Mouse (Mus musculus) liver, adult 2 months (tissue): Measurements from ENCODE around the gene Kctd13.

Experiments
- CTCF ChIP-seq: fragments of 200-500 bp; IDR thresholded peaks from 2 replicates; pipeline ENCODE4 v1.5.1; 2011; ENCODE audit warnings: low read depth, low read length, control low read depth
- POLR2A ChIP-seq: fragments of 200-500 bp; IDR thresholded peaks from 2 replicates; pipeline ENCODE4 v1.6.1; 2011; ENCODE audit warnings: low read length, control low read depth; ENCODE audit not compliant: insufficient read depth; ENCODE audit errors: extremely low read depth

DNA sequence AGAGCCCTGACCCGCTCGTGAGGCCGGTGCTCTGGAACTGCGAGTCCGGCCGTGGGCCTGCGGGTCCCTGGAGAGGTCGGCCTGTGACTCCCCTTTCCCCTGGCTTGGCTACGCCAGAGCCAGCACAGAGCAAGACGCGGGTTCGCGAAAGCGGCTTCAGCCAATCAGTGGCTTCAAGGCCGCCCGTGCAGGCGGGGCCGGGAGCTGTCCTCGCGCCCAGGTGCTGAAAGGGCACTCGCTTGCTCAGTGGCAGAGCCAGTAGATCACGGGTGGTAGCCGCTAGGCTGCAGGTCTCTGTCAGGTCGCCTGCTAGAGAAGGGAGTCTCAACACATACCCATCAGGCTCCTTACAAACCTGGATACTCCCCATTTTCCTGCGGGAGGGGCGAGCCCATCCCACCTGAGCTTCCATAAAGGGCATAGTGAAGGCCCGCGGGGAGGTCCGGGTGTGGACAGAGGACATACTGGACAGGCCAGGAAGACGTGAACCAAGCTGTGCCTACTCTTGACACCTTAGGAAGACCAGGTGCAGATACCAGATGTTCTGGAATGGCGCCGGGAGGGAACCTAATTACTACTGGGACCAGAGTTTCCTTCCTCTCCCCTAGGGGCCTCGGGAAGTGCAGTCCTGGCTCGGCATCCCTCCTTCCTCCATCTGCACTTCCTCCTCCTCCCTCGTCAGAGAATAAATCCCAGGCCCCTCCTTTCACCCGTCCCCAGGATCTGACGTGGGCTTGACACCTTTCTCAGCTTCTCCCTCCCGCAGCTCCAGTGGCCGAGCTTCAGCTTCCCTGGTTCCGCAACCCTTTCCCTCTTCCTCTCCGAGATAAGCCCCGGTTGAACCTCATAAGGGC lies 21.3 kb downstream of the Kctd13 start, which contains the start of gene Sez6l2:
- no peak for TF ChIP-seq CTCF
- TF ChIP-seq POLR2A, result no peak
